Comparison of ENCODE assay signal across 37 mouse cellular contexts in genomic region chr7:98472529-98472928, GRCm38 (mm10). TPM values are rescaled to one million over a fixed set of nuclear protein-coding genes. Genes with fewer than 3 reads are reported as not detected.
"Had no signal": no experiment of that assay in that cellular context is flagged by ENCODE, and none has a peak within 500 bp of the region (broad histone marks: within the 10 kb centered on the region; RNA-seq: fewer than 3 reads in every experiment).

No protein-coding gene starts in this region.

- DNase-seq: heart, postnatal 10 days; heart, postnatal 14 days; heart, postnatal 36 days; heart, postnatal 4 days; kidney, adult 11 months; kidney, adult 18-20 months; kidney, adult 2 months; kidney, adult 8-10 months; kidney, adult 9 months; kidney, postnatal 10 days; kidney, postnatal 14 days; kidney, postnatal 25 days; kidney, postnatal 36 days; kidney, postnatal 4 days; layer of hippocampus, adult 9-11 months; layer of hippocampus, postnatal 36 days had no signal

RNA-seq across cellular contexts. Expression of gene Gucy2d, which starts 32.3 kb away (rescaled TPM):
- total RNA-seq: heart, postnatal 4 days; hematopoietic stem cell, adult 5-6 weeks; hindbrain, postnatal 0 days; layer of hippocampus, adult 18-20 months; layer of hippocampus, adult 2 months; layer of hippocampus, postnatal 10 days; layer of hippocampus, postnatal 14 days; layer of hippocampus, postnatal 25 days; layer of hippocampus, postnatal 36 days; left cerebral cortex, adult 18-20 months; left cerebral cortex, adult 2 months had no signal
- polyA plus RNA-seq: heart, embryonic 12.5 days; heart, embryonic 13.5 days; heart, embryonic 14.5 days; heart, embryonic 15.5 days; heart, embryonic 16.5 days; hindbrain, embryonic 10.5 days; hindbrain, embryonic 11.5 days; inflammation-experienced regulatory T-cells, adult 6 months; intestine, embryonic 14.5 days; kidney, adult 2 months; kidney, embryonic 14.5 days; kidney, embryonic 16.5 days; kidney, postnatal 0 days had no signal
